9 mouse cellular contexts compared by ENCODE assay signal in the genomic region with DNA sequence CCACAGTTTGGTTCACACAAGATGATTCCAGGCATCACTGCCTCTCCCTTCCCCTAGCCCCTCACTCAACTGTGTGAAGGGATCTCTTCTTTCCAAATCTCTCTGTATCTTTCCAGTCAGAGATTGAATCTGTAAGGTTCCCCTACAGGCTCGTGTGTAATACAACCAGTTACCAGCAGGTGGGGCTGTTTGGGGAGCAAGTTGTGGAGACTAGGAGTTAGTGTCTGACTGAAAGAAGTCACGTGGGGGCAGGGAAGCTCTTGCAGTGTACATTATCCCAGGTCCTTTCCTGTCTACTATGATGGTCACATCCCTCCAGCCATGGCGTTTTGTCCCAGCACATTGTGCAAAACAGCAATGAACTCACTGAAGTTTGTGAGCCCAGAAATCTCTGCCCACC. TPM values are rescaled to one million over a fixed set of nuclear protein-coding genes. Genes with fewer than 3 reads are reported as not detected.
A peak's percentile ranks its signal among the peaks of the same experiment; 100 is the strongest.
DNase-seq lines count a peak whose midpoint lies in the region; ATAC-seq and TF ChIP-seq lines count a peak whose summit lies in the region.
"Had no signal": no experiment of that assay in that cellular context is flagged by ENCODE, and none has a peak within 500 bp of the region (broad histone marks: within the 10 kb centered on the region; RNA-seq: fewer than 3 reads in every experiment).

No protein-coding gene starts in this region.

- 26% methylated on average over 3 of the region's 3 CpGs for WGBS in midbrain, embryonic 14.5 days
- WGBS in midbrain, embryonic 16.5 days: 29% methylated on average over 3 of the region's 3 CpGs
- 21% methylated on average over 3 of the region's 3 CpGs for WGBS in lung, embryonic 14.5 days
- 20% methylated on average over 3 of the region's 3 CpGs for WGBS in small intestine, adult 2 months

- H3K4me1 ChIP-seq in midbrain, embryonic 14.5 days (ENCODE audit: control insufficient read depth, insufficient read depth, low read length): peaks cover 11% of the 10 kb centered on the region
- H3K4me1 ChIP-seq in midbrain, embryonic 16.5 days (ENCODE audit: control insufficient read depth, insufficient read depth, low read length): peaks cover 15% of the 10 kb centered on the region
- H3K4me1 ChIP-seq in lung, embryonic 14.5 days (ENCODE audit: insufficient read depth): no peaks in the 10 kb centered on the region
- H3K4me1 ChIP-seq in small intestine, adult 2 months (ENCODE audit: control insufficient read depth, insufficient read depth, insufficient read length, low read length): no peaks in the 10 kb centered on the region

- no peak for ATAC-seq in cerebellum, adult (ENCODE audit: insufficient number of reproducible peaks, low FRiP score, low TSS enrichment)
- ATAC-seq in midbrain, embryonic 14.5 days (ENCODE audit: low FRiP score, low TSS enrichment): no peak
- no peak for ATAC-seq in midbrain, embryonic 16.5 days
- ATAC-seq in lung, embryonic 14.5 days (ENCODE audit: insufficient read depth): no peak

- H3K9ac ChIP-seq in midbrain, embryonic 14.5 days (replicated peaks; ENCODE audit: low read length): no peak overlapping the region
- no peak overlapping the region for H3K9ac ChIP-seq in midbrain, embryonic 16.5 days (ENCODE audit: low read depth, low read length)
- no peak overlapping the region for H3K9ac ChIP-seq in lung, embryonic 14.5 days

- TF ChIP-seq CTCF in lung, embryonic 14.5 days (IDR thresholded peaks at IDR 0.05; ENCODE audit: low read depth): peak; percentile 76
- peak; percentile 43; the same call in 1 of the 2 replicates for TF ChIP-seq CTCF in small intestine, adult 2 months (IDR thresholded peaks at IDR 0.05; ENCODE audit: extremely low read depth, insufficient read length, insufficient replicate concordance, low read depth, low read length)

- no peak overlapping the region for H3K4me3 ChIP-seq in midbrain, embryonic 14.5 days (replicated peaks; ENCODE audit: low read depth, low read length)
- no peak overlapping the region for H3K4me3 ChIP-seq in midbrain, embryonic 16.5 days (ENCODE audit: low read depth, low read length)
- no peak overlapping the region for H3K4me3 ChIP-seq in lung, embryonic 14.5 days (ENCODE audit: low read depth, low read length)
- H3K4me3 ChIP-seq in small intestine, adult 2 months (ENCODE audit: low read depth, low read length): no peak overlapping the region

- no peaks in the 10 kb centered on the region for H3K27me3 ChIP-seq in midbrain, embryonic 14.5 days (ENCODE audit: control insufficient read depth, insufficient read depth, low read length)
- H3K27me3 ChIP-seq in midbrain, embryonic 16.5 days (ENCODE audit: control insufficient read depth, insufficient read depth, low read depth, low read length): no peaks in the 10 kb centered on the region; the same call in 1 of the 2 replicates
- 0 out of 2 replicates have a peak, but pooled peaks cover 6% of the 10 kb centered on the region for H3K27me3 ChIP-seq in lung, embryonic 14.5 days (ENCODE audit: insufficient read depth, low read length)
- H3K27me3 ChIP-seq in small intestine, adult 2 months (ENCODE audit: control insufficient read depth, insufficient read depth, low read length): no peaks in the 10 kb centered on the region

- no peak overlapping the region for H3K4me2 ChIP-seq in midbrain, embryonic 14.5 days (ENCODE audit: low read length)
- H3K4me2 ChIP-seq in midbrain, embryonic 16.5 days (ENCODE audit: low read length): no peak overlapping the region
- H3K4me2 ChIP-seq in lung, embryonic 14.5 days: no peak overlapping the region

- no peaks in the 10 kb centered on the region for H3K36me3 ChIP-seq in midbrain, embryonic 14.5 days (ENCODE audit: control insufficient read depth, insufficient read depth, low read length)
- no peaks in the 10 kb centered on the region for H3K36me3 ChIP-seq in midbrain, embryonic 16.5 days (ENCODE audit: control insufficient read depth, insufficient read depth, low read length)
- no peaks in the 10 kb centered on the region for H3K36me3 ChIP-seq in lung, embryonic 14.5 days (ENCODE audit: insufficient read depth)
- H3K36me3 ChIP-seq in small intestine, adult 2 months (ENCODE audit: control insufficient read depth, insufficient read depth, low read length): no peaks in the 10 kb centered on the region

- no peak overlapping the region for H3K27ac ChIP-seq in midbrain, embryonic 14.5 days (replicated peaks; ENCODE audit: low read depth, low read length)
- H3K27ac ChIP-seq in midbrain, embryonic 16.5 days (ENCODE audit: low read length): no peak overlapping the region
- no peak overlapping the region for H3K27ac ChIP-seq in lung, embryonic 14.5 days (ENCODE audit: low read depth)
- no peak overlapping the region for H3K27ac ChIP-seq in small intestine, adult 2 months (ENCODE audit: insufficient read depth, low read depth, low read length)

- no peak for TF ChIP-seq POLR2A in small intestine, adult 2 months (IDR thresholded peaks at IDR 0.05; ENCODE audit: low read depth, low read length)

- no peaks in the 10 kb centered on the region for H3K9me3 ChIP-seq in midbrain, embryonic 14.5 days (ENCODE audit: control insufficient read depth, low read length)
- no peaks in the 10 kb centered on the region for H3K9me3 ChIP-seq in midbrain, embryonic 16.5 days (replicated peaks; ENCODE audit: control insufficient read depth, low read length, poor library complexity, severe bottlenecking)
- H3K9me3 ChIP-seq in lung, embryonic 14.5 days (ENCODE audit: low read depth, low read length): no peaks in the 10 kb centered on the region

- DNase-seq in cerebellum, adult 11 months: peak; percentile 76
- peak; percentile 81 for DNase-seq in midbrain, embryonic 14.5 days
- peak; percentile 94 to 97 for DNase-seq in cerebellum, postnatal 10 days
- peak; percentile 16 to 77 for DNase-seq in kidney, postnatal 36 days
- peak; percentile 78 for DNase-seq in lung, embryonic 14.5 days

RNA-seq across cellular contexts. Expression of gene Aym1, which starts 18.7 kb away (rescaled TPM):
- polyA plus RNA-seq in midbrain, embryonic 14.5 days (2014; fragmentation: Nextera tagmentation; extraction: Ambion mirVana): not detected in 2 replicates
- not detected in 2 replicates for polyA plus RNA-seq in midbrain, embryonic 16.5 days (2015; fragmentation: Nextera tagmentation; extraction: Ambion mirVana)
- polyA plus RNA-seq in lung, embryonic 14.5 days (2014; fragmentation: Nextera tagmentation; extraction: Ambion mirVana): not detected in 2 replicates
- not detected in 2 replicates for polyA plus RNA-seq in small intestine, adult 2 months (2012; rRNA removed)
- polyA plus RNA-seq: heart, embryonic 16.5 days had no signal
